Mouse (Mus musculus) brain, adult 2 months (tissue): ENCODE data around the gene Arl4d.
"Not testable (repeated sequence)": the region's sequence is repeated elsewhere in the genome, so short reads cannot be mapped to it uniquely, and the experiment has no call there.

Source experiments
- DNase-seq: peaks from one replicate; pipeline ENCODE4 v3.0.0; 2011; ENCODE audit warnings: low read depth, low spot score

Gene Arl4d

GRCm38 (mm10) chr11:101645411-101646282, 19.7 kb upstream of the Arl4d start:
- peak; percentile 91 for DNase-seq

- not testable (repeated sequence) for DNase-seq
These were observed 19.0 kb upstream of the Arl4d start for GRCm38 (mm10) chr11:101646283-101646794.

GRCm38 (mm10) chr11:101647093-101647492, 18.2 kb upstream of the Arl4d start:
- DNase-seq, result not testable (repeated sequence)

- no peak for DNase-seq
These were observed 9.0 kb upstream of the Arl4d start for GRCm38 (mm10) chr11:101656356-101656755.

- DNase-seq, result no peak
These were observed 7.8 kb upstream of the Arl4d start for GRCm38 (mm10) chr11:101657528-101657885.

DNA sequence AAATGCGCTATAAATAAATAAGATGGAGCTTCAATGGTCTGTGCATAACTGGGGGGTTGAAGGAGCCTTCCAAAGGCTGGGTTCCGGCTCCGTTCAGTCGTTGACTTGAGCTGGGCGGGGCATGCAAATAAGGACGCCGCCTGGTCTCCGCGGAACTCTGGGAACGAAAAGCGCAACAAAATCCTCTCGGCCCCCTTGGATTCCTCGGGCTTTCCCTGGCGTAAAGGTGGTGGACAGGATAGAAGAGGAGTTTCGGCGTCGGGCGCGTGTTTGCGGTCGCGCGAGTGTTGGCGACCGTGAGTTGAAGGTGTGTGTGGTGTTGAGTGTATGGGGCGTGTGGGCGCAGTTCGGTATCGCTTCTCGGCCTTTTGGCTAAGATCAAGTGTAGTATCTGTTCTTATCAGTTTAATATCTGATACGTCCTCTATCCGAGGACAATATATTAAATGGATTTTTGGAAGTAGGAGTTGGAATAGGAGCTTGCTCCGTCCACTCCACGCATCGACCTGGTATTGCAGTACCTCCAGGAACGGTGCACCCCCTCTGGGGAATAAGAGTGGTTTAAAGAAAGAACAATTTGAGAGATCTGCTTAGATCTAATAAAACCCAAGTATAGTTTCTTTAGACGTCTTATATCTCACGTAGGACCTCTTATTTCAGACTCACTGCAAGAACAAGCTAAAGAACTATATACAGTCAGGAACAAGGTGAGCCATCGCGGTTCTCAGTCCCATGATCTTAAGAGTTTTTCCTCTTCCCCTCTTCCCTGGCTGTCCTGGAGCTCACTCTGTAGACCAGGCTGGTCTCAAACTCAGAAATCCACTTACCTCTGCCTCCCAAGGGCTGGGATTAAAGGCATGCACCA, 7.2 kb upstream of the Arl4d start:
- peak; percentile 96 for DNase-seq

GRCm38 (mm10) chr11:101658751-101659558, 6.4 kb upstream of the Arl4d start:
- peak; percentile 92 for DNase-seq

GRCm38 (mm10) chr11:101661191-101661590, 4.2 kb upstream of the Arl4d start:
- no peak for DNase-seq

DNA sequence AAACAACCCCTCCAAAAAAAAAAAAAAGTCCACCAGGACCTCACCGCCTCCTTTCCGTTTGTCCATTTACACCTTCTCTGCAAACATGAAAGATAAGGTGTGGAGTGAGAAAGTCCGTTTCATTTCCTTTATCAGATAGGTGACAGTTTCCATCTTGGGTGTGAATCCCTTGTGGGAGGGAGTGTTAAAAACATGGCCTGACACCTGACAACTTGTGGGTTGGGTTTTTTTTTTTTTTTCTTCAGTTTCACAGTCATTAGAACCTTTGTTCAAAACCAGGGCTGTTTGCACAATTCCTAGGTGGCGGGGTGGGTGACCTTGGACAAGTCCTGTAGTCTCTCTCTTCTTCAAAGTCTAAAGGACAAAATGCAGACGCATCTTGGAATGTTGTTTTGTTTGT, 3.6 kb upstream of the Arl4d start:
- no peak for DNase-seq

DNA sequence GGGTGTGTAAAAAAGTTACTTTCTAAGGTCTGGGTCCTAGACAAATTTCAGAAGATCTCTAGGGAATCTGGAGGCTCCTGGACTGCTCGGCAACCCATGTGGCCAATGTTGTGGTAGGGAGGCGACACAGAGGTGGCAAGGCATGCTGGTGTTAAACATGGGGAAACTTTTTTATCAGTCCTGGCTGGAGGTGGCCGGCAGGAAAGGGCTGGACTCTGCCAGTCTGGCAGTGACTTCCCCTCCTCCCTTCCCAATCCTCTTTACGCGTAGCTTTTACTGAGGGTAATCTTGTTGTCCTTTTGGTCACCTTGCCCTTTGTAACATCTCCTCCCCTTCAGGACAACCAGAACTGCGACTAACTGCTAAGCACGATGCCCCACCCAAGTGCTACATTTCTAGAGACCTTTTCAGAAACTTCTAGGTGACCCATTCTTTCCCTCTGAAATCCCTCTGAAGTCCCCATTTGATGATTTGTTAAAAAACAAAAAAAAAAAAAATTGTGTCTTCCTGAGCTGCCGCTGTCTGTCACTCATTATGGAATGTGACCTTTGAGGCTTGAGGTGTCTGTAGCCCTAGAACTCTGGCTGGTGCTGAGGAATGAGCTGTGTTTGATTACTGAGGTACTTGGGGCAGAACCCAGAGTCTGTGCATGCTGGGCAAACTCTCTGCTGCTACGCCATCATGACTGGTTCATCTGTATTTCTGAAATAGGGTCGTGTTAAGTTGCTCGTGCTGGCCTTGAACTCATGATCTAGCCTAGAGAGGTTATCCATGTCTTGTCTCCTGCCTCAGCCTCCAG, 1.9 kb upstream of the Arl4d start:
- no peak for DNase-seq

DNA sequence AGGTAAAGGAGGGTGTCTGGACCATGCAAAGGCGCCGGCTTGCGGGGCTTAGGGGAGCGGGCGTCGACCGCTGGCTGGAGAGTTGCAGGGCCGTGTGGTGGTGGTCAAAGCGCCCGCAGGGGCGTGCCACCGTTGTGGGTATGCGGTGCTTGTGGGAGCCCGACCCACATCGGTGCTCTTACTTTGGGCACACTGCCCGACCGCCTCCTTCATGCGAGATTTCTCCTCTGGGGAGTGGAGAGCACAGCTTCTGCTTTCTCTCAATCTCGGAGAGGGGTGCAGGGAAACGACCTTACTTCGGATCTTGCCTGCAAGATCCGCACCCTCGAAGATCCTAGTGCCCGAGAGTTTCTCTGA, 273 bp downstream of the Arl4d start:
- DNase-seq, result no peak

DNA sequence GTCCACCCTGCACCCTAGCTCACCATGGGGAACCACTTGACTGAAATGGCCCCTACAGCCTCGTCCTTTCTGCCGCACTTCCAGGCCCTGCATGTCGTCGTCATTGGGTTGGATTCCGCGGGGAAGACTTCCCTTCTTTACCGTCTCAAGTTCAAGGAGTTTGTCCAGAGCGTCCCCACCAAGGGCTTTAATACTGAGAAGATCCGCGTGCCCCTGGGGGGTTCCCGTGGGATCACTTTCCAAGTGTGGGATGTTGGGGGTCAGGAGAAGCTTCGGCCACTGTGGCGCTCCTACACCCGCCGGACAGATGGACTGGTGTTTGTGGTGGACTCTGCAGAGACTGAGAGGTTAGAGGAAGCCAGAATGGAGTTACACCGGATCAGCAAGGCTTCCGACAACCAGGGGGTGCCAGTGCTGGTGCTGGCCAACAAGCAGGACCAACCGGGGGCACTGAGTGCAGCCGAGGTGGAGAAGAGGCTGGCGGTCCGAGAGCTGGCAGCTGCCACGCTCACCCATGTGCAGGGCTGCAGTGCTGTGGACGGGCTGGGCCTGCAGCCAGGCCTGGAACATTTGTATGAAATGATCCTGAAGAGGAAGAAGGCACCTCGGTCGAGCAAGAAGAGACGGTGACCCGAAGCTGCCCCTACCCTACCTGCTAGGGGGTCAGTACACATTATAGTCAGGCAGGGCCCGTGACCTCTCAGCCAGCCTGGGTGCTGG, 1.4 kb downstream of the Arl4d start:
- DNase-seq, result peak; percentile 36

DNA sequence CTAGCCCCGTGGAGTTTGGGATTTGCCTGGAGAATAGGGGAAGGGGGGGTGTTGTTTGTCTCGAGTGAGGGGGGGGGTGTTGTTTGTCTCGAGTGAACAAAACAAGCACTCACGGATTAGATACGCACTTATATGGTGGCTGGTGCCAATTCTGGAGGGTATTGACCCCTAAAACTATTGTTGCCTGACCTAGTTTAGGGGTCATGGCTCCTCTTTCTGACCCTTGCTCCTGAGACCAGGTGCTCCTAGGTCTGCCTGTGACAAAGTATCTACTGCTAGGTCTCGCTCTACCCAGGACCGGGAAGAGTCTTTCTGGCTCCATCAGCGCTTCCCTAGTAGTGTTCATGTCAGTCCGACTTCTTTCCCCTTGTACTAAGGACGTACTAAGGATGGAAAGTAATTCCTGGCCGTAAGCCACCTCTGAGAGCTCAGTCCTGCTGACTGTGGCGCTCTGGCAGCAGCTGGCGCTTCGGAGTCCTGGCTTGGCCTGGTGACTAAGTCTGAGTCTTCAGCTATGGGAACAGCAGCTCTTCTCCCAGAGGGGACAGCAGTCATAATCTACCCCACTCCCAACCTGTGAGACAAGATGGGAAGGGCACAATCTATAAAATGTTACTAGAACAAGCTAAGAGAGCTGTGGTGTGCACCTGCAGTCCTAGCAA, 2.7 kb downstream of the Arl4d start:
- DNase-seq, result peak; percentile 91

GRCm38 (mm10) chr11:101668546-101669261, 3.4 kb downstream of the Arl4d start:
- DNase-seq, result peak; percentile 54

DNA sequence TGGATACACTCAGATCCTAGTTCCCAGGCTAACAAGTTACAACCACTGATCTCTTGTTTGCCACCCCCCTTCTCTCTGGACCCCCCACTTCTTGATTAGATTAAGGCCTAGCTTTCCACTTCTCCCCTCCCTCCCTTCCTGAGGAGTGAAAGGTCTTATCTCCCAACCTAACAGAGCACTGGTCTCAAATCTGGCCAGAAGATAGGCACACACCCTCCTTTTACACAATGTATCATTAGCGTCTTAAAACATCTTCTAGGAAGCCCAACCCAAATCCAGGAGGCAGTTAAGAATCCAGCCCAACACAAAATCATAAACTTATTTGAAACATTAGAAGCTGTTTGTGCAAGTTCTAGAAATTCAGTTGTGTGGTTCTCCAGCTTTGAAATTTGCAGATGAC, 5.0 kb downstream of the Arl4d start:
- DNase-seq, result no peak

DNA sequence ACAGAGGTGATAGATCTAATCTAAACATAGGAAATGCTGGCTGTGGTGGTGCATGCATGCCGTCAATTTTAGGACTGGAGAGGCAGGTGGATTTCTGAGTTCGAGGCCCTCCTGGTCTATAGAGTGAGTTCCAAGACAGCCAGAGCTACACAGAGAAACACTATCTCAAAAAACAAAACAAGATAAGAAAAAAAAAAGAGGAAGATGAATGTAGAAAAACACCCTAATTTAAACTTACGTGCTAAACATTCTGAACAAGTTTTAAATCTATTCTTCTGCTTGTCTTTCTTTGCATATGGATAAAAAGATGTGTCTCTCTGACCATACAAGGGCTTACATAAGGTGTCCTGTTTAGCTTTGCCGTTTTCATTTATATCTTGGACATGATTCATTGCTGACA, 5.9 kb downstream of the Arl4d start:
- DNase-seq, result no peak

GRCm38 (mm10) chr11:101673010-101673642, 7.8 kb downstream of the Arl4d start:
- DNase-seq, result peak; percentile 92

- no peak for DNase-seq
These were observed 8.8 kb downstream of the Arl4d start for GRCm38 (mm10) chr11:101674106-101674505.
